Mouse (Mus musculus) CH12.LX (cell line): Measurements from ENCODE around the gene Tmem185a. TPM values are rescaled to one million over a fixed set of nuclear protein-coding genes. Genes with fewer than 3 reads are reported as not detected.
"Not testable (repeated sequence)": the region's sequence is repeated elsewhere in the genome, so short reads cannot be mapped to it uniquely, and the experiment has no call there.

Experiments
- DNase-seq: peaks from one replicate; pipeline ENCODE4 v3.0.0-alpha.2; 2013; ENCODE audit errors: extremely low read depth
- H3K27ac ChIP-seq: 2 replicates; pipeline ENCODE4 v1.5.1; 2012; ENCODE audit warnings: low read depth, mild to moderate bottlenecking, control low read depth, moderate library complexity; ENCODE audit not compliant: insufficient read depth
- H3K27me3 ChIP-seq: replicated peaks from 2 replicates; pipeline ENCODE3; 2012; ENCODE audit warnings: inconsistent platforms
- H3K36me3 ChIP-seq, 2 experiments: replicated peaks in 1 of 2; 2 replicates each; pipeline versions ENCODE3 to v1.6.1; 2012; ENCODE audit warnings: inconsistent platforms in 1 of 2, low read length in 1 of 2, mild to moderate bottlenecking in 1 of 2, mixed read lengths in 1 of 2, moderate library complexity in 1 of 2; ENCODE audit not compliant: control insufficient read depth in 1 of 2, insufficient read depth in 1 of 2
- H3K4me1 ChIP-seq, 2 experiments: 2 replicates each; pipeline ENCODE4 v1.6.1; 2012; ENCODE audit warnings: inconsistent platforms in 1 of 2, moderate library complexity in 1 of 2; ENCODE audit not compliant: insufficient read depth in 2 of 2, control insufficient read depth in 1 of 2
- H3K4me2 ChIP-seq: 2 replicates; pipeline ENCODE4 v1.6.1; 2012; ENCODE audit warnings: low read depth, mild to moderate bottlenecking, control low read depth; ENCODE audit not compliant: poor library complexity, insufficient read depth, severe bottlenecking
- H3K4me3 ChIP-seq, 3 experiments: fragments of 150-350 bp in 1 of 3; sonication (generic) in 1 of 3; replicated peaks in 1 of 3; 2 replicates each; pipeline versions ENCODE3 to v1.5.1; 2011 to 2012; ENCODE audit warnings: low read depth in 2 of 3, low read length in 2 of 3, mild to moderate bottlenecking in 2 of 3, moderate library complexity in 2 of 3, control low read depth in 1 of 3, improper control_type of control experiment in 1 of 3, inconsistent platforms in 1 of 3, mixed read lengths in 1 of 3; ENCODE audit not compliant: poor library complexity in 1 of 3
- H3K79me2 ChIP-seq: replicated peaks from 2 replicates; pipeline ENCODE4 v1.6.1; 2012; ENCODE audit warnings: mild to moderate bottlenecking, moderate library complexity; ENCODE audit not compliant: control insufficient read depth, poor library complexity, insufficient read depth, severe bottlenecking; ENCODE audit errors: extremely low read depth
- H3K9ac ChIP-seq: 2 replicates; pipeline ENCODE4 v1.6.1; 2012; ENCODE audit warnings: low read depth, mild to moderate bottlenecking, control low read depth, moderate library complexity; ENCODE audit not compliant: insufficient read depth
- H3K9me3 ChIP-seq: replicated peaks from 2 replicates; pipeline ENCODE3; 2012; ENCODE audit warnings: low read length, inconsistent platforms, mixed read lengths
- CHD1 ChIP-seq: IDR thresholded peaks from 2 replicates; pipeline ENCODE4 v1.6.1; 2012; ENCODE audit warnings: low read depth, low read length, improper control_type of control experiment, inconsistent platforms
- CHD2 ChIP-seq: IDR thresholded peaks from 2 replicates; pipeline ENCODE4 v1.6.1; 2011; ENCODE audit warnings: low read length, improper control_type of control experiment
- ELF1 ChIP-seq: IDR thresholded peaks from 2 replicates; pipeline ENCODE4 v1.6.1; 2014; ENCODE audit warnings: low read depth, mild to moderate bottlenecking, inconsistent platforms, low read length, improper control_type of control experiment
- EP300 ChIP-seq: IDR thresholded peaks from 2 replicates; pipeline ENCODE4 v1.6.1; 2011; ENCODE audit warnings: low read length, improper control_type of control experiment
- ETS1 ChIP-seq: conservative IDR thresholded peaks from 2 replicates; pipeline ENCODE4 v1.6.1; 2012; ENCODE audit warnings: low read depth, mild to moderate bottlenecking, inconsistent platforms, low read length, improper control_type of control experiment, moderate library complexity
- IRF4 ChIP-seq: IDR thresholded peaks from 2 replicates; pipeline ENCODE4 v1.6.1; 2014; ENCODE audit warnings: low read depth, mild to moderate bottlenecking, inconsistent platforms, low read length, improper control_type of control experiment
- JUND ChIP-seq: conservative IDR thresholded peaks from 2 replicates; pipeline ENCODE4 v1.6.1; 2011; ENCODE audit warnings: low read depth, low read length, improper control_type of control experiment
- MAZ ChIP-seq: IDR thresholded peaks from 2 replicates; pipeline ENCODE4 v1.6.1; 2012; ENCODE audit warnings: low read depth, mild to moderate bottlenecking, inconsistent platforms, low read length, improper control_type of control experiment, moderate library complexity
- MXI1 ChIP-seq: IDR thresholded peaks from 2 replicates; pipeline ENCODE4 v1.6.1; 2011; ENCODE audit warnings: mild to moderate bottlenecking, low read depth, low read length, improper control_type of control experiment
- NELFE ChIP-seq: IDR thresholded peaks from 2 replicates; pipeline ENCODE4 v1.6.1; 2011; ENCODE audit warnings: low read depth, low read length, improper control_type of control experiment
- NRF1 ChIP-seq: IDR thresholded peaks from 2 replicates; pipeline ENCODE4 v1.6.1; 2014; ENCODE audit warnings: low read depth, mild to moderate bottlenecking, inconsistent platforms, low read length, improper control_type of control experiment, moderate library complexity
- PAX5 ChIP-seq: IDR thresholded peaks from 2 replicates; pipeline ENCODE4 v1.6.1; 2012; ENCODE audit warnings: low read length, inconsistent platforms, mixed read lengths
- POLR2A ChIP-seq: IDR thresholded peaks from 2 replicates; pipeline ENCODE4 v1.6.1; 2011; ENCODE audit warnings: low read depth, mild to moderate bottlenecking, improper control_type of control experiment, low read length
- RCOR1 ChIP-seq: conservative IDR thresholded peaks from 2 replicates; pipeline ENCODE4 v1.6.1; 2012; ENCODE audit warnings: low read depth, mild to moderate bottlenecking, inconsistent platforms, low read length, improper control_type of control experiment
- SIN3A ChIP-seq: IDR thresholded peaks from 2 replicates; pipeline ENCODE4 v1.6.1; 2012; ENCODE audit warnings: low read length, improper control_type of control experiment, inconsistent platforms
- TCF12 ChIP-seq: IDR thresholded peaks from 2 replicates; pipeline ENCODE4 v1.6.1; 2014; ENCODE audit warnings: low read depth, mild to moderate bottlenecking, inconsistent platforms, low read length, improper control_type of control experiment
- UBTF ChIP-seq: IDR thresholded peaks from 2 replicates; pipeline ENCODE4 v1.6.1; 2012; ENCODE audit warnings: low read depth, mild to moderate bottlenecking, inconsistent platforms, low read length, improper control_type of control experiment, moderate library complexity
- USF1 ChIP-seq: IDR thresholded peaks from 2 replicates; pipeline ENCODE4 v1.6.1; 2014; ENCODE audit warnings: low read depth, mild to moderate bottlenecking, inconsistent platforms, low read length, improper control_type of control experiment
- USF2 ChIP-seq: conservative IDR thresholded peaks from 2 replicates; pipeline ENCODE4 v1.6.1; 2011; ENCODE audit warnings: low read depth, low read length, improper control_type of control experiment
- dilution Hi-C: fragments of 300-500 bp; cut with MboI; formaldehyde crosslinking; loops from 2 replicates; pipeline ENCODE4 v1.14.3; 2020; ENCODE audit warnings: low sequenced_read_pairs; ENCODE audit not compliant: extremely low pct_unique_long_range_greater_than_20kb, extremely low pct_ligation_motif_present
- in situ Hi-C: fragments of 300-500 bp; cut with MboI; formaldehyde crosslinking; loops from 3 replicates; pipeline ENCODE4 v1.14.3; 2019; ENCODE audit warnings: low sequenced_read_pairs, low pct_ligation_motif_present, low pct_unique_long_range_greater_than_20kb, mixed read lengths
- polyA plus RNA-seq: library from polyadenylated mRNA; unstranded; fragments of >175 nt; gene quantifications from 2 replicates; pipeline ENCODE4 v1.2.1, GENCODE M21; 2012; ENCODE audit warnings: low read depth; ENCODE audit not compliant: insufficient read length
- total RNA-seq, 2 experiments: library from RNA; depleted of rRNA; stranded (reverse); fragments of 300-350 nt in 1 of 2; fragments of >200 nt in 1 of 2; gene quantifications; 2 replicates each; pipeline ENCODE4 v1.2.3; 2012 to 2014

The Tmem185a gene
- total and polyA plus RNA-seq, 3 experiments: 20.4 to 30.8 (median 25.9) TPM

- TF ChIP-seq ELF1: peak; percentile 75
- TF ChIP-seq, all 38 proteins: peak for 8
These were observed at the start of gene Tmem185a (continued) for GRCm38 (mm10) chrX:70476792-70477776.

- H3K27me3 ChIP-seq, dilution Hi-C loops: not testable (repeated sequence)
These were observed 37.4 kb upstream of the Tmem185a start for GRCm38 (mm10) chrX:70514413-70514812.

GRCm38 (mm10) chrX:70487328-70487727 is 10.3 kb upstream of the Tmem185a start:
- H3K36me3 ChIP-seq, dilution Hi-C loops, H3K4me3 ChIP-seq, H3K27me3 ChIP-seq, DNase-seq, H3K4me1 ChIP-seq, H3K9ac ChIP-seq, H3K27ac ChIP-seq, H3K79me2 ChIP-seq, H3K9me3 ChIP-seq, in situ Hi-C loops, H3K4me2 ChIP-seq: not testable (repeated sequence)

More at GRCm38 (mm10) chrX:70514413-70514812, 37.4 kb upstream of the Tmem185a start:
- H3K27ac ChIP-seq, H3K4me1 ChIP-seq, H3K4me2 ChIP-seq, H3K36me3 ChIP-seq, H3K4me3 ChIP-seq, H3K79me2 ChIP-seq, H3K9me3 ChIP-seq, in situ Hi-C loops, DNase-seq, H3K9ac ChIP-seq: not testable (repeated sequence)

GRCm38 (mm10) chrX:70482154-70482553 is 5.2 kb upstream of the Tmem185a start:
- Histone ChIP-seq H3K27ac (no peak overlapping the region), H3K27me3 (no peaks in the 10 kb centered on the region), H3K9ac (no peak overlapping the region), H3K4me2 (no peak overlapping the region), H3K4me1 (peaks cover 0 to 3% of the 10 kb centered on the region in 2 experiments; a peak in 1 of 4 replicates), H3K4me3 (no peak overlapping the region), H3K36me3 (no peaks in the 10 kb centered on the region), H3K79me2 (no peaks in the 10 kb centered on the region), H3K9me3 (no peaks in the 10 kb centered on the region)
- no peak for TF ChIP-seq CHD2
- no peak for TF ChIP-seq RCOR1
- TF ChIP-seq MXI1: no peak
- TF ChIP-seq USF2: no peak
- TF ChIP-seq CHD1: no peak
- no peak for TF ChIP-seq NELFE
- no peak for TF ChIP-seq POLR2A
- no peak for TF ChIP-seq SIN3A
- no peak for TF ChIP-seq USF1
- TF ChIP-seq MAZ: no peak
- no peak for TF ChIP-seq EP300
- TF ChIP-seq IRF4: no peak
- no peak for TF ChIP-seq UBTF
- no peak for TF ChIP-seq TCF12
- TF ChIP-seq JUND: no peak
- no peak for TF ChIP-seq ETS1
- TF ChIP-seq NRF1: no peak
- TF ChIP-seq PAX5: no peak
- DNase-seq: no peak
- in situ Hi-C loops: no loop called here
- dilution Hi-C loops: no loop called here
